Mouse (Mus musculus) brain, adult 10 weeks (tissue): Measurements from ENCODE around the gene Rps4x. TPM values are rescaled to one million over a fixed set of nuclear protein-coding genes. Genes with fewer than 3 reads are reported as not detected.

Experiments
- polyA plus RNA-seq: library from polyadenylated mRNA; stranded (reverse); fragments of 350-450 nt; fragmentation: Illumina TruSeq; extraction: RNeasy Lipid Tissue Mini Kit (QIAGEN cat#74804); gene quantifications from one replicate; pipeline ENCODE4 v1.2.3, GENCODE M21; 2015; ENCODE audit warnings: low read depth, low replicate concordance

Rps4x gene
- 767 TPM for polyA plus RNA-seq

DNA sequence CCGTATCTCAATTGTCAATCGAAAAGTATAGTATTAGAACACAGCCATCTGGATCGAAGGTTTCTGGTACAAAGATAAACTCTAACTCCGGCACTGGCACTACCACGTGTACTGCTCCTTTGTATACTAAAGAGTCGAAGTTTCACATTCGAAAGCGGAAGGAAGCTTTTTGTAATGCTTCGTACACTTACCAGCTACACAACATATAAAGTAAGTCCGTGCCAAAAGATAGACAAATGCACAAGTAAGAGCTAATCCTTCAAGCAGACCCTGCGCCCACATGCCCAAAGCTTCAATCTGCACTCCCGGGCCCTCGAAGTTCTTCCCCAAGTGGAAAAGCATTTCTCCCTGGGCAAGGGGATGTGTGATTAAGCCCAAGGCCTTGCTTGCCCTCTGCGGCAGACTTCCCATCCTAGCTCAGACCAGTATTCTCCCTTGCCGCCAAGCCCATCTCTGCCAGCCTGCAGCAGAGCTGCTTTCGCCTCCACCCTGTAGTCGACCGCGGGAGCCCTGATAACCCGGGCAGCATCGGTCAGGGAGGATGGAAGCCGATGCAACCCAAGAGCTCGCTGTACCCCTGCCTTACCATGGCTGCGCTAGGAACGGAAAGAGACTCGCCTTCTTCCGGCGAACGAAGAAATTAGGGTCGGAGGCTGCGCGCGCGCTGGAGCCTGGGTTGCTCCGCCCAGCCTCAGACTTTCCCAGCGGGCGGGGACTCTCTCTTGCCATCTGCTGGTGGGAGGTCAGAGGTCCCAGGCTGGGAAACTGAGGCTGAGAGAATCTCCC, at the start of gene Rps4x:
Gene Rps4x, minus strand, starts transcription at position 683 of the 786 bp plus-strand sequence.

DNA sequence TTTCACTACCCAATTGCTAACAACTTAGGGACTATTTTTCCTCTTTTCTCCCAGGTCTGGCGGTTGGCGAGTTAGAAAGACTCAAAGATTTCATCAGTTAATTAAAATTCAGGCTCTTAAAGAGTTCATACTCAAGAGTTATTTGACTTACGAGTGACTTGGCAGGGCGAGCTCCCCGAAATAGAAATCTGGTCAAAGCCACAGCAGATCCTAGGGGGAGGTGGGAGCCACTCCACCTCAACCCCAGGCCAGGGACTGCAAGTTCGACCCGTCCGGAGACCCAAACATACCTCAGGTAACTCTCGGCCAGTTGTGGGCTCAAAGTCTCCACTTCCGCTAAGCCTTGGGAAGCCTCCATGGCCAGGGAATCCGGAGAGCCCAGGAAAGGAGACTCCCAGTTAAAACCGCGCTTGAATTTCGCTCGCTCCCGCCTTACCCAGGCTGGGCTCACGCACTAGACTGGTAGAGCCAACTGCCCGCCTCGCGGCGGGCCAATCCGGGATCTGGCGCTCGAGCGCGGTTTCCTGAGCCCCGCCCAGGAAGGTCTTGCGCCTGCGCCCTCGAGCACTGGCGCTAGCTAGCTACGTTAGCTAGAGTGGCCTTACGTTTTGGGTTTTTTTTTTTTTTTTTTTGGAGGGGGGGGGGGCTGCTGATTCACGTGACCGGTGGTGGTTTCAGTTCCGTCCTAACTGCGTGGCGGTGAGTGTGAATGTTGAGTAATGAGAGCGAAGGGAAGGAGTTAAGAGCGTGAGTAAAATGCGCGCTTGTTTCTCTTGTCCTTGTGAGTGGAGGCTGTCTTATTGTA, 32.4 kb downstream of the Rps4x start, which contains the start of gene Ercc6l:
Gene Ercc6l, minus strand, starts transcription at position 474 of the 805 bp plus-strand sequence.

Other genes starting within 250 kb of the Rps4x start
- gene Rtl5, start 118.1 kb downstream of the Rps4x start, polyA plus RNA-seq = 28.4 TPM
- gene Pin4, start 69.9 kb downstream of the Rps4x start, polyA plus RNA-seq = 112 TPM
- not detected for gene Ercc6l, start 32.3 kb downstream of the Rps4x start, polyA plus RNA-seq
- 6.4 TPM for gene Cited1, start 62.8 kb upstream of the Rps4x start, polyA plus RNA-seq